Mouse (Mus musculus): ENCODE results near the gene Nbea.

- TF ChIP-seq GATA1 (IDR thresholded peaks at IDR 0.05; ENCODE audit: low read length), result no peak
- TF ChIP-seq TAL1 (IDR thresholded peaks at IDR 0.05; ENCODE audit: low read length), result no peak
Observed at GRCm38 (mm10) chr3:55598681-55599080, 584.8 kb downstream of the Nbea start.

Data from erythroblast, embryonic 14.5 days (primary cell).